Mouse (Mus musculus) gastrocnemius, adult 2 months (tissue): ENCODE measurements around the gene Gnl3. TPM values are rescaled to one million over a fixed set of nuclear protein-coding genes. Genes with fewer than 3 reads are reported as not detected.

ENCODE experiments used
- DNase-seq: peaks from one replicate; pipeline ENCODE4 v3.0.0; 2022
- H3K27ac ChIP-seq: fragments of 200-600 bp; 2 replicates; pipeline ENCODE4 v1.8.1; 2022; ENCODE audit warnings: mild to moderate bottlenecking
- H3K4me3 ChIP-seq: fragments of 200-600 bp; 2 replicates; pipeline ENCODE4 v1.8.1; 2022; ENCODE audit warnings: mild to moderate bottlenecking, moderate library complexity
- CTCF ChIP-seq: fragments of 200-600 bp; IDR thresholded peaks from 2 replicates; pipeline ENCODE4 v1.8.1; 2022; ENCODE audit warnings: antibody characterized with exemption, mild to moderate bottlenecking, moderate library complexity
- intact Hi-C: fragments of 180-260 bp; cut with DNase I; formaldehyde crosslinking; loops from one replicate; pipeline ENCODE4 v1.15.1; 2025
- long read RNA-seq, 2 experiments: library from polyadenylated mRNA; stranded (forward); transcript quantifications; one replicate each; pipeline ENCODE4 v2.0.0; 2021
- total RNA-seq, 2 experiments: library from RNA; stranded (reverse); gene quantifications; 2 replicates each; pipeline ENCODE4 v1.2.3; 2021

Gnl3 gene
- total RNA-seq: 10 to 100 TPM; 28.4 to 33.4 TPM
- long read RNA-seq, experiment 1, transcript Gnl3-201 (15 exons, 1,947 nt): major isoform, 16 of 17 reads
- long read RNA-seq, experiment 1, partial matches to known transcripts: 0 of 17 reads
- long read RNA-seq, experiment 1, other reads (novel, unspliced or antisense): 1 of 17 reads
- long read RNA-seq, experiment 2, transcript Gnl3-201 (15 exons, 1,947 nt): major isoform, 18 of 23 reads
- long read RNA-seq, experiment 2, partial matches to known transcripts: 0 of 23 reads
- long read RNA-seq, experiment 2, other reads (novel, unspliced or antisense): 5 of 23 reads

DNA sequence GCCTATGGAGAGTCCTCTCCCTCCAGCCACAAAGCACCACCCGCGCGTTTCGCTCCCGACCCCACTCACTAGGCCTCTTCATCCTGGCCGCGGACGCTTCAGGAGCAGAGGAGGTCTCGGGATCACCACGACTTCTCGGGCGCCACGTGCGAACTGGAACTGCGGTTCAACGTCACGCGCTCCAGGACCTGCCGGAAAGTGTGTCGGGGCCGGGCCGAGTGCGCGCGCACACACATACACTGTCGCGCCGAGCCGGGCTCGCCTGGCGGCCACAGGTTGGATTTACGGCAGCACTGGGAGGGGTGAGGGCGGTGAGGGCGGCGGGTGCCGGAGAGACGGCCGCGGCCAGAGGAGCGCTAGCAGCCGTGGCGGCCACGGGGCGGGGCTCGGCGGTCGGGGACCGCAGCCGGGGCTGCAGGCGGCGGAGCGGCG is at the start of gene Gnl3, which contains the start of gene Pbrm1:
Gnl3 (minus strand) TSS at position 293 of the 432 bp plus-strand sequence.
Pbrm1 (plus strand) TSS at position 279 of the 432 bp plus-strand sequence.
- TF ChIP-seq CTCF: 0 out of 2 replicates have a peak, but pooled peaks have one; percentile 3
- Histone ChIP-seq H3K27ac (peak within 1 kb of the TSS; percentile 96), H3K4me3 (peak within 1 kb of the TSS; percentile 81)
- intact Hi-C loops: loop anchor here (2.0 kb wide), 1 partner anchor 18 kb away; the partner anchor contains the start of genes Glt8d1 and Spcs1
- peak; percentile 99 for DNase-seq

DNA sequence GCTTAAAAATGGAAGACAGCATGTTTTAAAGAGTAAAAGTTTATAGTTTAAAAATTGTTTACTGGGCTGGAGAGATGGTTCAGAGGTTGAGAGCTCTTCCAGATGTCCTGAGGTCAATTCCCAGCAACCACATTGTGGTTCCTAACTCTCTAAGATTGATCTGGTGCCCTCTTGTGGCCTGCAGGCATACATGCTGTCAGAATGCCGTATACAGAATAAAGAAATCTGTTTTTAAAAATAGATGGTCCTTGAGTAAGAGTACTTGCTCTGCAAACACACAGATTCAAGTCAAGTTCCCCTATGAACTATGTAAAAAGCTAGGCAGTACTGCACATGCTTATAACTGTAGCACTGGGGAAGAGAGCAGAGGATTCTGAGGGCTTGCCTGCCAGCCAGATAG is 43.3 kb upstream of the Gnl3 start:
- TF ChIP-seq CTCF: peak; percentile 65
- DNase-seq: no peak
- intact Hi-C loops: no loop called here
- Histone ChIP-seq H3K27ac (no peak overlapping the region), H3K4me3 (no peak overlapping the region)

DNA sequence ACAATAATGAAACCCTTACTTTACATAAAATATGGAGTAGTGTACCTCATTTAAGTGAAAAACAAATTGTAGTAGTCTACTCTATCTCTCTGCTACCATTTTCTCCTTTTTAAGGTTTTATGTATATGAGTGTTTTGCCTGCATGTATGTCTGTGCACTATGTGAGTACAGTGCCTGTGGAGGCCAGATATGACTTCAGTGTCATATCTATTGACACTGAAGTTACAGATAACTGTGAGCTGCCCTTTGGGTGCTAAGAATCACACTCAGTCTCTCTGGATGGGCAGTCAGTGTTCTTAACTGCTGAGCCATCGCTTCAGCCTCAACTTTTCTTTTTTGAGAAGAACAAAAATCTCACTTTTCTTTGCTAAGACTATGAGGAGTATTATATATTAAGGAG is 26.9 kb upstream of the Gnl3 start:
- intact Hi-C loops: no loop called here
- Histone ChIP-seq H3K4me3 (no peak overlapping the region), H3K27ac (no peak overlapping the region)
- no peak for DNase-seq
- TF ChIP-seq CTCF: no peak

DNA sequence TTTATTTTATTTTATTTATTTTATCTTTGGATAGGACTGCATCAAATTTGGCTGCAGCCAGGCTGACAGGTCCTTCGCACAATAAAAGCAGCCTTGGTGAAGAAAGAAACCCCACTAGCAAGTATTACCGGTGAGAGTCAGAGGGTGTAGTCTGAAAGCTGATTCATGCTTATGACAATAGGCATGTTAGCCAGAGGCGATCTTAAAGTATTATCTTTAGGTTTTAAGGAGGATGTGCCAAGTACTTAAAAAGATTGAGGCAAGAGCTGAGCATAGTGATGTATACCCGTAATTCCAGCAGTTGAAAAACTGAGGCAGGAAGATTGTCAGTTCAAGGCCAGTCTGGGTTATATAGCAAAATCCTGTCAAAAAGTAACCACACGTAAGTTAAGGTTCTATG is 26.3 kb upstream of the Gnl3 start:
- no peak overlapping the region for H3K27ac ChIP-seq
- no peak overlapping the region for H3K4me3 ChIP-seq
- intact Hi-C loops: no loop called here
- DNase-seq: no peak
- no peak for TF ChIP-seq CTCF

- intact Hi-C loops: no loop called here
- H3K27ac ChIP-seq: no peak overlapping the region
- no peak for DNase-seq
- peak; percentile 42 for TF ChIP-seq CTCF
- H3K4me3 ChIP-seq: no peak overlapping the region
Measured at GRCm38 (mm10) chr14:31025785-31026184, 6.8 kb upstream of the Gnl3 start.

- Histone ChIP-seq H3K4me3 (no peak overlapping the region), H3K27ac (no peak overlapping the region)
- DNase-seq: no peak
- TF ChIP-seq CTCF: no peak
- intact Hi-C loops: loop anchor here (5.0 kb wide), 2 partner anchors 50 to 170 kb away; no protein-coding TSS in a partner anchor
Measured at GRCm38 (mm10) chr14:31022579-31022978, 3.6 kb upstream of the Gnl3 start.

DNA sequence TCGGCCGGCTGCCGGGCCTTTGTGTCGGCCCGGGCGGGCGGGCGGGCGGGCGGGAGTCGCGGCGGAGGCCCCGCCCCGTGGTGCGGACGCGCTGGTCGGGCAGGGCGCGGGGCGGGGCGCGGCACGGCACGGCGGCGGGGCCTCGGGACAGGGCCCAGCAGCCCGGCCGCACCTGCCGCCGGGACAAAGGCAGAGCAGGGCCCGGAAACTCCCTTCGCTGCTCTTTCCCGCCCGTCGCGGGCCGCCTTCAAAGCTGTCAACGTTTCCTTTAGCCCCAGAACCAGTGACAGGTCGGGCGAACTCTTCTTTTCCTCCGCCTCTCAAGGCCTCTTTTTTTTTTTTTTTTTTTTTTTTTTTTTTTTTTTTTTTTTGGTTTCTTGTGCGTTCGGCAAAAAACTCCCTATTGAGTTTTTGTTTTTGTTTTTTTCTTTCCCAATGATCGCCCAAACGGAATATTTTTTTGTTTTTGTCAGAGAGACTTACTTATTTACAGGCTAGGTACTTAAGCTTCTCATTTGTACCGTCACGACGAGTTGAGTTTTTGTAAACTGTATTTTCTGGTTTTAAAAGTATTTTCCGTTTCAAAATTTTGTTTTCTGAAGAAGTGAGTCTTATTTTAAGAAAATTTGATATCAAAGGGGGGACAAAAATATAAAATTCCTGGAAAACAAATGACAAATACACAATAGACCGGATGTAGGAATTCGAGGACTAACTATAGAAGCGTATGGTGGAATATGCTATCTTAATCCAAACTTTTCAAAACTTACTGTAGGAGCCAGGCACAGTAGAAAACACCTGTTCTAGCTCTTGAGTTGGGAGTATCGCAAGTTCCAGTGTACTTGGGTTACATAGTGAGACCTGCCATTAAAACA is 616 bp upstream of the Gnl3 start:
- DNase-seq: peak; percentile 91
- TF ChIP-seq CTCF: no peak
- Histone ChIP-seq H3K4me3 (peak overlapping the region; percentile 81), H3K27ac (peak overlapping the region; percentile 96)
- intact Hi-C loops: loop anchor here (2.0 to 5.0 kb wide), 3 partner anchors 19 to 173 kb away; partner anchors contain the start of genes Glt8d1 and Spcs1

GRCm38 (mm10) chr14:31017854-31018253 is 1.1 kb downstream of the Gnl3 start:
- TF ChIP-seq CTCF: peak; percentile 16; the same call in 1 of the 2 replicates
- intact Hi-C loops: loop anchor here (2.0 kb wide), 1 partner anchor 17 kb away; the partner anchor contains the start of genes Glt8d1 and Spcs1
- H3K27ac ChIP-seq: peak overlapping the region; percentile 96
- DNase-seq: no peak
- peak overlapping the region; percentile 81 for H3K4me3 ChIP-seq

DNA sequence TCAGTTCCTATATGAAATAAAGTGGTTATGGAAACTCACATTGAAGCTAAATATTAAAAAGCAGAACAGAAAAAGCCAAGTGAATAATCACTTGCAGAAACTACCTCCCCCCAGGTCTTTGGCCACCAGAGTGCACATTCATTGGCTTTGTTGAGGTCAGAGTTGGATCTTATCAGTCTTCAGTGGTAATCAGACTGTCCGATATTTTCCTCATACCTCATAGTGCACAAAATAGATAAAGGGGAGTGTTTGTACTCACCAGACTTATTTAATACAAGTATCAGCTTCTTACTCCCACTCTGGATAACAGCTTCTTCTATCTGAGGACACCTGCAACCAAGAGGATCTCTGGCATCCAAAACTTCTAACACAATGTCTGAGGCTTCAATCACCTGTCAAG is 2.9 kb downstream of the Gnl3 start:
- DNase-seq: no peak
- Histone ChIP-seq H3K4me3 (no peak overlapping the region), H3K27ac (no peak overlapping the region)
- intact Hi-C loops: no loop called here
- TF ChIP-seq CTCF: no peak

GRCm38 (mm10) chr14:31013928-31014327 is 5.0 kb downstream of the Gnl3 start:
- Histone ChIP-seq H3K27ac (no peak overlapping the region), H3K4me3 (no peak overlapping the region)
- no peak for DNase-seq
- intact Hi-C loops: no loop called here
- TF ChIP-seq CTCF: no peak

GRCm38 (mm10) chr14:31011588-31011987 is 7.4 kb downstream of the Gnl3 start:
- no peak for TF ChIP-seq CTCF
- no peak for DNase-seq
- H3K4me3 ChIP-seq: no peak overlapping the region
- intact Hi-C loops: no loop called here
- no peak overlapping the region for H3K27ac ChIP-seq

- no peak overlapping the region for H3K27ac ChIP-seq
- intact Hi-C loops: no loop called here
- no peak for TF ChIP-seq CTCF
- no peak for DNase-seq
- H3K4me3 ChIP-seq: no peak overlapping the region
Measured at GRCm38 (mm10) chr14:31006779-31007178, 12.2 kb downstream of the Gnl3 start.

- H3K27ac ChIP-seq: no peak overlapping the region
- intact Hi-C loops: no loop called here
- DNase-seq: no peak
- no peak for TF ChIP-seq CTCF
- H3K4me3 ChIP-seq: no peak overlapping the region
Measured at GRCm38 (mm10) chr14:31004527-31004926, 14.4 kb downstream of the Gnl3 start.
